Mouse (Mus musculus) left cerebral cortex, adult 9 months (tissue): ENCODE measurements around the gene Gm13290.
A peak's percentile ranks its signal among the peaks of the same experiment; 100 is the strongest.
"Not testable (repeated sequence)": the region's sequence is repeated elsewhere in the genome, so short reads cannot be mapped to it uniquely, and the experiment has no call there.

Experiments used
- DNase-seq, 2 experiments: peaks; one replicate each; pipeline ENCODE4 v3.0.0; 2022; ENCODE audit warnings: low spot score in 2 of 2

Gene Gm13290

GRCm38 (mm10) chr4:88781831-88782230, 8.2 kb downstream of the Gm13290 start, which contains the start of gene Ifnz:
Gene Ifnz (plus strand): TSS chr4:88782131.
- not testable (repeated sequence) for DNase-seq

GRCm38 (mm10) chr4:88782335-88782734, 8.7 kb downstream of the Gm13290 start:
- not testable (repeated sequence) for DNase-seq

GRCm38 (mm10) chr4:88785409-88785808, 11.8 kb downstream of the Gm13290 start, which contains the start of gene Gm13276:
Gene Gm13276 (plus strand): TSS chr4:88785709.
- not testable (repeated sequence) for DNase-seq

- peak; percentile 22 to 74 for DNase-seq
Measured at GRCm38 (mm10) chr4:88788402-88788801, 14.8 kb downstream of the Gm13290 start, which contains the start of gene Gm13277. Gene Gm13277 (plus strand): TSS chr4:88788632.

GRCm38 (mm10) chr4:88791250-88791649, 17.6 kb downstream of the Gm13290 start, which contains the start of gene Gm13278:
Gene Gm13278 (plus strand): TSS chr4:88791550.
- DNase-seq = not testable (repeated sequence)

GRCm38 (mm10) chr4:88793936-88794675, 20.5 kb downstream of the Gm13290 start, which contains the start of gene Gm13275:
Gene Gm13275 (plus strand): TSS chr4:88794487.
- DNase-seq = peak; percentile 46 to 74

- not testable (repeated sequence) for DNase-seq
Measured at GRCm38 (mm10) chr4:88797097-88797496, 23.5 kb downstream of the Gm13290 start, which contains the start of gene Gm13279. Gene Gm13279 (plus strand): TSS chr4:88797397.

GRCm38 (mm10) chr4:88799365-88799764, 25.7 kb downstream of the Gm13290 start, which contains the start of gene Gm13285:
Gene Gm13285 (plus strand): TSS chr4:88799665.
- not testable (repeated sequence) for DNase-seq

GRCm38 (mm10) chr4:88802954-88803353, 29.3 kb downstream of the Gm13290 start, which contains the start of gene Gm13287:
Gene Gm13287 (plus strand): TSS chr4:88803254.
- not testable (repeated sequence) for DNase-seq

- not testable (repeated sequence) for DNase-seq
Measured at GRCm38 (mm10) chr4:88805231-88805630, 31.6 kb downstream of the Gm13290 start, which contains the start of gene Gm13288. Gene Gm13288 (plus strand): TSS chr4:88805531.

- DNase-seq = peak in 1 of 2 experiments; percentile 3
Measured at GRCm38 (mm10) chr4:88805761-88806160, 32.1 kb downstream of the Gm13290 start.

GRCm38 (mm10) chr4:88815928-88816327, 42.3 kb downstream of the Gm13290 start, which contains the start of gene Ifna7:
Gene Ifna7 (plus strand): TSS chr4:88816228.
- no peak for DNase-seq

GRCm38 (mm10) chr4:88819659-88820058, 46.0 kb downstream of the Gm13290 start, which contains the start of gene Ifna11:
Gene Ifna11 (plus strand): TSS chr4:88819959.
- DNase-seq = no peak

- DNase-seq = no peak
Measured at GRCm38 (mm10) chr4:88822995-88823394, 49.4 kb downstream of the Gm13290 start.
